Mouse (Mus musculus) testis, postnatal 14 days (tissue): Measurements from ENCODE around the gene Panx1.
A peak's percentile ranks its signal among the peaks of the same experiment; 100 is the strongest.

Experiments used
- DNase-seq: peaks from one replicate; pipeline ENCODE4 v3.0.0; 2021; ENCODE audit warnings: low spot score

Gene Panx1

DNA sequence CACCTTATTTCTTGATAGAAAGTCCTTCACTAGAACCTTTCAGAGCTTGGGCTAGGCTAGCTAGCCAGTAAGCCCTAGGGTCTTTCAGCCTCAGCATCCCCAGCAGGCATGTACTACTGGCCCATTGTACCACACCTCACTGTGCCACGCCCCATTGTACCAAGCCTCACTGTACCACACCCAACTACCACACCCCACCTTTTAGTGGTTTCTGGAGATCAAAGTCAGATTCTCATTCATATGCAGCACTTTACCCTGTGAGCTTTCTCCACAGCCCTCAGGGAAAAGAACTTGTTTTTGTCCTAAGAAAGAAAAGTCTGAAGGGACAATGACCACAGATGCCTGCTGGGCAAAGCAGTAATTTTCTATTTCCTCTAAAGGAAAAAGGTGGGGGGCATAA lies 22.2 kb downstream of the Panx1 start:
- no peak for DNase-seq

DNA sequence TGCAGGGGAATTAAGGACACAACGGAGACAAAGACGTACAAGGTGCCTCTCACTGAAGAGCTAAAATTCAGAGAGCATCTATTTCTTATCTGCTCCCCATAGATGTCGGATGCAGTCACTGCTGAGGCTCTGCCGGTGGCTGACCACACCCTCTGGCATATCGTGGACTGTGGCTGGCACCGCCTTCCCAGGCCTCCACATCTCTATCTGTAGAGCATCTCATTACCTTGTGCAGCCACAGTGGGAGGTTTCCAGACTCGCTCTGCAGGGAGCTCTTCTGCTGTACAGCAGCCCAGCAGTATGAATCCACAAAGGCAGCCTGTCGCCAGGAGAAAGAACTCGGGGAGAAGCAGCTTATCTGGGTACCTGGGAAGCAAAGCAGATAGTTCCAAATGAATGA lies 24.1 kb downstream of the Panx1 start:
- no peak for DNase-seq

DNA sequence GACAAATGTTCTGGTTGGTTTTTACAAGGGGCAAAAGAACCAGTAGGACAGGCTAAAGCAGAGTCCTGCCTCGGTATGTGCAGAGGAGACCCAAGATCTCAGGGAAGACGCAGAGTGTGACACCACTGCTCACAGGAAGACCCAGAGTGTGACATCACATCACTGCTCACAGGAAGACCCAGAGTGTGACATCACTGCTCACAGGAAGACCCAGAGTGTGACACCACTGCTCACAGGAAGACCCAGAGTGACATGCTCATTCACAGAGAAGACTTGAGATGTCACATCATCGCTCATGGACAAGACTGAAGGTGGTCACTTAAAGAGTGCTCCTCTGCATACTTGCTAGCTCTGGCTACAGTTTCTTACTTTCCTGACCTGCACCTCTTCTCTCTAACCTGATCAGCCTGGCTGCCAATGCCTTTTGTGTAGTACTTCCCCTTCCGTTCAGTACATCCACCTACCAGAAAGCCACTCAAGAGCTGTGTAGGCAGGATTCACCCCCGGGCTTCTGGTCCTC lies 24.7 kb downstream of the Panx1 start:
- DNase-seq: no peak

DNA sequence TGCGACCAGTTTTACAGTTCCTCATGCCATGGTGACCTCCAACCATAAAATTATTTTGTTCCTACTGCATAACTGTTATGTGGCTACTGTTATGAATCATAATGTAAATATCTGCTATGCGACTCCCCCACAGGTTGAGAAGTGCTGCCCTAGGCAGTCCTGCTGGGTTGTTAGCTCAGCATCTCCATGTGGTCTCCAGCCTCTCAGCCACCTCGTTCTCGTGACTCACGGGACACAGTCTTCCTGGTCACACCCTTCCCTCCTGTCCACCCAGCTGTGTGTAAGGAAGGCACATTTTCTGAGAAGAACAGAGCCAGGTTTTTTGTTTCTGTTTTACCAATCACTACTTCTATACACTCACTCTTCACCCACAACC lies 26.5 kb downstream of the Panx1 start:
- DNase-seq: no peak

DNA sequence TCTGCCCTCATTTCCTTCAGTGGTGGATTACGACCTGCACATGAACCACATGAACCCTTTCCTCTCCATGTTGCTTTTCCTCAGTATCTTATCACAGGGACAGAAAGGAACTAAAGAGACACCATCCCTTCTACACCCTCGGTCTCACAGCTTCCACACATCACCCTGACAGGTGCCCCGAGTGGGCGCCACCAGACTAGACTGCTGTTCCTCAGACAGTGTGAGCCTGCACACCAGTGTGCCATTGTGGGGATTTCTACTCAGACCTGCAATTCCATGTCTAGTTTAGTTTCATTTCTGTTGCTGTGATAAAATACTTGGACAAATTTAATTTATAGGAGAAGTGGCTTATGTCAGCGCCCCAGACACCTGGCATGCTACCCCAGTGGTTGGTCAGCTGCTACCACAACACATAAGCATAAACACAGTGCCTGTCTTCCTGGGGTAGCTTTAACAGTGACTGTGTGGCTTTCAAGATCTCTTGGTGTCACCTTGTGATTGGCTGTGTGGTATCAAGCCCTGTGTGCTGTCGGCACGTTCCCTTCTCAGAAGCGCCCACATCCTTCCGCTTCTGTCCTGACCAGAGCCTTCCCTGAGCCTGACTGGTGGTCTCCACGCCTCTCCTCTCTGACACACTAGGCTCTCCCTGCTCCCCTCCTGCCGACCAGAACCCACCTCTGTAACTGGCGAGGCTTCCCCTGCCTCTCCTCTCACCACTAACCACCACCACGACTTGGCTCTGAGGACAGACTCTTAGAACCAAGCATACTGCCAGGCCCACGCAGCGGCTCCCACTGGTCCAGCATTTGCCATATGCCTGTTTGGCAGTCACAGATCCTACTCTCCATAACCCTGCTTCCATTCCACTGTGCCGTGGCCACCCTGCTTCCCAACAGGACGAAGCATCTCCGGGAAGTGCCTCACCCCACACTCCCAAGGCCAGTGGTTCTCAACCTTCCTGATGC lies 27.2 kb downstream of the Panx1 start:
- no peak for DNase-seq

DNA sequence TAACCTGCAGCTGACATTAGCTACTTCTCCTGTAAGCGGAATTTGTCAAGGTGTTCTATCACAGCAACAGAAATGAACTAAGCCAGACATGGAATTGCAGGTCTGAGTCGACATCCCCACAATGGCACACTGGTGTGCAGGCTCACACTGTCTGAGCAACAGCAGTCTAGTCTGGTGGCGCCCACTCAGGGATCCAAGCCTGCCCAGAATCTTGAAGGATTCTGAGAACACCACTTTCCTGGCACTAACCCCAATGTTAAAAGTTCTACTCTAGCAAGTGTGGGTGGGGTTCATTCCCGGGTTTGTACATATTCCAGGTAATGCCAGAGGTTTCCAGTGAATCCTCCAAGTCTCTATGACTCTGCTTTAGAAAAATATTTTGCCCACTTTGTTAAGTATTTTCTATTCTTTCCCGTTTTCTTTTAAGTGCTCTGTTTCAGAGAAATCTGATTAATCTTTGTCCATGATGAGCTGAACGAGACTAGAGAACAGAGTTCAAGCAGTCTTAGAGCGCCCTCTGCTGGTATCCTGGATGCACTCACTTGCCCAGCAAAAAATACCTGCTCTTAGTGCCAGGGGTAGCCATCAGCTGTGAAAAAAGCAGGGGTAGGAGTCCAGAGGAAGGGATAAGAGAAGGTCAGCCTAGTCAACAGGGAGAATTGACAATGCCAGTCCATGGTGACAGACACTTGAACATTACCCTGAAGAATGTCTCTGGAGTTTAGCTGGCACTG lies 29.9 kb downstream of the Panx1 start:
- peak; percentile 19 for DNase-seq

DNA sequence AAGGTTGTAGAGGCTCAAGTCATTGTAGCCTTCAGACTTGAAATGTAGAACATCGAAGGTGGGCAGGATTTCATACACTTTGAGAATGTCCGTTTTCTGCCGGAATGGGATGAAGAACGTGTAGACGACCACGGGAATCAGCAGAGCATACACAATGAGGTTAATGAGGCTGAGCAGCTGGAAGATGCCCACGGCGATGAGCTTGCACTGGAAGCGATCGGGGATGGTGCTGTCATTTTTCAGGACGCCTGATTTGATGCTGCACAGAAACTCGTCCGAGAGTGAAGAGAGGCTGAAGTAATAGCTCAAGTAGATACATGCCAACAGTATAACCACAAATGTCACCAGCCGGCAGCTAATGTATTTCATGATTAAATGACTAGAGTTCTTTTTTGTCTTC lies 37.7 kb downstream of the Panx1 start:
- DNase-seq: no peak

DNA sequence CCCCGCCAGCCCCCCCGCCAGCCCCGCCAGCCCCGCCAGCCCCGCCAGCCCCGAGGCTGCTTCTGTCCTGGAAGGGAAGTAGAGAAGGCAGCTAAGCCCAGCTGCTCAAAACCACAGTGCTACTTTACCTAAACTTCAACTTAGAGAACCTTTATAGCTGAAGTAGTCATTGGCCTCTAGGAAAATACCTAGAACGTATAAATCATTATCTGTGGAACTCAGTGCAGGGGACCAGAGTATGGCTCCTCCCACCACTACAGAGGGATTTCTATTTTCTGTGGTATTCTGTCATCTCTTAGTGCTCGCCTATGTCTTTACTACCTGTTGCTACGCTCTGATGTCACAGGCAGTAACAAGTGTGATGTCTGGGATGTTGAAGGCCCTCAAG lies 41.0 kb downstream of the Panx1 start:
- no peak for DNase-seq

DNA sequence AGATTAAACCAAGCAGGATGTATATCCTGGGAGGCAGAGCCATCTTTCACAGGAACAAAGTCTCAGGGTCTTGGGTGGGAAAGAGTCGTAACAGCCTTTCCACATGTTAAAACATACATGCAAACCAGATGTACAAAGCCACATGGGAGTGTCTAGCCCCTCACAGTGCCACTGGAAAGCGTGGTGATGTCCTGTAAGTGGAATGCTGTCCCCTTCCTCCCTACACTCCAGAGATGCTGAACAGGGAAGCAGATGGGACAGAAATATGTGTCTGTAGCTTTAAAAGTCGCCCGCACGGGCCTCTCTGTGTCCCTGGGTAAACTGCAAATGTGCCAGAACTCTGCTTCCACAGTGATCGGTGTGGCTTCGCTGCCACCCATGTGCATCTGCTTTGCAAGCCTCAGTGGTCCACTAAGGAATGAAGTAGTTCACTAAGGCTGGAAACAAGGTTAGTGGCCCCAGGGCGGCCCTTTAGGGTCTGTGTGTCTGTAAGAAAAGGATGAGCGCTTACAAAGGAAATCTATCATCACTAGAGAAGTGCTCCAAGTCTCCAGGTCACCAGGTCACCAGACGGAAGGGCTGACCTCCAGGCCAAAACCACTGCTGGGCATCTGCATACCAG lies 41.5 kb downstream of the Panx1 start:
- no peak for DNase-seq

DNA sequence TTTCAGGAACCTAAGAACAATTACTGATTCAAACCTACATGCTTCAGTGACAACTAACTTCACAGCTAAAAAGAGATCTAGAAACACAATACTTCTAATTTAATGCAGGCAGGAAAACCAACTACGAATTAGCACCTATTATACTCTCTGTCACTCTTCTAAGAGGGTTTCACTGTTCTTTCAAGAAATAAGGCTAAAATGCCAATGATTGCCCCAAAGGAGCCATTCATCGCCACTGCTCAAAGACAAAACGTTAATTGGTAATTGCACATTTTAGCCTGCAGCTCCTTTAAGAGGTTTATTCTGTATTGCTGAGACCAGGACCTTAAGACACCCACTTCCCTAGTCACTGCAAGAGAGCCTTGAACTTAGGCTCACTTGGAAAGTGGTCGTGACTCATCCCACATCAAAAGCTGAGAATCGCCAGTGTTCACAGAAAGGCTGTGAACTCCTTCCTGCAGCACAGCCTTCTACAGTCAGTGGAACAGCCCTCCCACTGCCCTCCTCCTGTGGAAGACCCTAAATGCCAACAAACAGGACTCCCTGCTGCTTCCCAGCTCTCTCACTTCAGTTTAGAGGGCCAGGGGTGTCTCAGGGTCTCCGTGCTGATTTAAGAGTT lies 42.2 kb downstream of the Panx1 start:
- DNase-seq: no peak

DNA sequence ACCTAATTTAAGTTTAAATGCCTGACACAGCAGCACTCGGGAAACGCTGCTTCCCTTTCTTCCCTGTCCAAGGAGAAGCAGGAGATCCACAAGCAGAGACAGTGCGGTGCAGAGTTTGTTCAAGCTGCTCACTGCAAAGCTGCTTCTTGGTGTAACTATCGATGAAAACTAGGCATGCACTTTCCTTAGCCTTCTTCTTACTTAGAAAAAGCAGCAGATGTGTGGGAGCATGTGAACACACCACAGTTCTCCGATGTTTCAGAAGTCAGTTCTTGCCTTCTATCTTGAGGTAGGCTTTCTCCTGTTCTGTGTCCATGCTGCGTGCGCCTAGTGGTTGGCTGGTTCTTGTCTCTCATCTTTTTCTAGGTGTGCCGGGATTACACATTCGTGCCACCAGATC lies 46.5 kb downstream of the Panx1 start:
- DNase-seq: no peak

DNA sequence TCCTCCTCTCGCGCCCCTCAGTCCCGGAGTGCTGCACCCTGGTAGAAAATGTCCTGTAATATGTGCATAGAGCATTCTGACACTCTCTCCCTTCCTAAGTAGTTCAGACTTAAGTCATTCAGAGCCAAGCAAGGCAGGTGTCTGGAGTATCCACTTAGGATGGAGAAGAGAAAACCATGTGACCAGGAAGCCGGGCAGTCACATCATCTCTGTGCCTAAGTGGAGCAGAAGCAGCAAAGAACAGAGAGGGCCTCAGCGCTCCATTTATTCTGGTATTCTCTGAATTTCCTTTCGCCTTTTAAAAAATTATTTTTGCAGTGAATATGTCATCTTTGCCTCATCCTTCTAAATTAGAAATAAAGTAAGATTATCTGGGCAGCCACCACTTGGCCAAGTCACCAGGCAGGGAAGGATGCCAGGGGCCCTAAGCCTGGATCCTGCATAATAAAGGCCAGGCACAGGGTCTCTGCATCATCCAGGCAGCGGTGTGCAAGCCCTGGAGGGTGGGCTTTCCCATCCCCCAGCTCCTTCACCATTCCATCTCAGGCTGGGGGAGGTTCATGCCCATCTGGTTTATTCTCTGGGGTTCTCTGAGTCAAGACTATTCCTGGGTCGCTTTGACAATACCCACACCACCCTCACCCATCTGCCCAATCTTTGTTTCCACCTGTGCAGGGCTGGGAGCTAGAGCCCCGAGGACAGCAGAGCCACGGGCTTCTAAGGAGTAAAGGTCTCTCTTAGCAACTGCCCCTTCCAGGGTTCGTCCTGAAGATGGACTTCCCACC lies 47.8 kb downstream of the Panx1 start:
- no peak for DNase-seq

DNA sequence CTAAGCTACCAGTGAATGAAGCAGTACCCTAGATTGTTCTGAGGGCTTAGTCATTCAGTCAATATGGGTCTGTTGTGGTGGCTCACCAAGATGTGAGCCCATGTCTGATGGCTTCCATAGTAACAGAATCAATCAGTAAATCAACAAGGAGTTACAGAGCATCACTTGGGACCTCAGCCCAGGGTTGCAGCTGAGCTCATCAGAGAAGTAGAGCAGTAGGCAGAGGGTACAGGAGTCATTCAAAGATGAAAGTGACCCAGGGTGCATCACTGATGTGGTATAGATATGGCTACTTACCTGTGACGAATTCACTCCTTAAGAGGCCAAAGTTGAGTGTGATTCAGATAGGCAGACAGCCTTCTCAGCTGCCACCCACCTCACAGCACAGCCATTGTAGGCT lies 49.8 kb downstream of the Panx1 start:
- DNase-seq: no peak

DNA sequence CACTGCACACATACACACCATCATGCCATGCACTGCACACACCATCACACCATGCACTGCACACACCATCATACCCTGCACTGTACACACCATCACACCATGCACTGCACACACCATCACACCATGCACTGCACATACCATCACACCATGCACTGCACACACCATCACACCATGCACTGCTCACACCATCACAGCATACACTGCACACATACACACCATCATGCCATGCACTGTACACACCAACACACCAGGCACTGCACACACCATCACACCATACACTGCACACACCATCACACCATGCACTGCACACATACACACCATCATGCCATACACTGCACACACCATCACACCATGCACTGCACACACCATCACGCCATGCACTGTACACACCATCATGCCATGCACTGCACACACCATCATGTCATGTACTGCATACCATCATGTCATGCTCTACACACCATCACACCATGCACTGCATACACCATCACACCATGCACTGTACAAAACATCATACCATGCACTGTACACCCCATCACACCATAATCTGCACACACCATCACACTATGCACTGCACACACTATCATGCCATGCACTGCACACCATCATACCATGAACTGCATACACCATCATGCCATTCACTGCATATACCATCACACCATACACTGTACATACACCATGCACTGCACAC lies 56.5 kb downstream of the Panx1 start:
- DNase-seq: no peak

DNA sequence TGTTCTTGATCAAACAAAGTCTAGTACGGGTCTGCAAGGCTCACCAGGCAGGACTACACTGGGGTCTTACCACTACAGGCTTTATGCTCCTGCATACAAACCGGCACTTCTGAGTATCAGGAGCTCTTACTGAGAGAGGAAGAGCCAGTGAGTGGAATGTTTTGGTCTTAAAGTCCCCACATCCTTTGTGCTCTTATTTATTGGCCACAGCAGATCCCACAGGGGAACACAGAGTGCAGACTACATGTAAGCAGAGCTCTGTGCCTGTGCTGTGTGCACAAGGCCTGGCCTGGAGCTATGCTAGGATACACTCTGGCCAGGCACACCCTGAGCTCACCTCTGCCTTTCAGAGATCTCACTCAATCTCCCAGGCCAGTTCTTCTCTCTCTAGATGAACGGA lies 62.1 kb downstream of the Panx1 start:
- no peak for DNase-seq

DNA sequence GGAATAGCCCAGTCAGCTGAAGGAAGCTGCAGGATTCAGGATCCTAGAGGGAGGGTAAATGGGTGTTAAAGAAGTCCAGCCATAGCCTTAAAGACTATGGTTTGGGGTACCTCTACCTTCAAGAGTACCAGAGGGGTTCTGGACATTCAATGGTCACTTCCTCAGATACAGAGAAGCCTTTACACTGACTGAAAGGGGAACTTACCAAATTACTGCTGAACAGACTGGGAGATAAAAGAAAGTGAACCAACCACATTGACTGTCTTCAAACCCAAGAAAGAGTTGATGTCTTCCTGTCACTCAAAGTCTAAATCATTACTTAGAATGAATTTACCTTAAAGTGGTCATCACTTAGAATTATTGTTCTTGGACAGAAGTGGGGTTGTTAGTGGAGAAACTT lies 62.6 kb downstream of the Panx1 start:
- no peak for DNase-seq

DNA sequence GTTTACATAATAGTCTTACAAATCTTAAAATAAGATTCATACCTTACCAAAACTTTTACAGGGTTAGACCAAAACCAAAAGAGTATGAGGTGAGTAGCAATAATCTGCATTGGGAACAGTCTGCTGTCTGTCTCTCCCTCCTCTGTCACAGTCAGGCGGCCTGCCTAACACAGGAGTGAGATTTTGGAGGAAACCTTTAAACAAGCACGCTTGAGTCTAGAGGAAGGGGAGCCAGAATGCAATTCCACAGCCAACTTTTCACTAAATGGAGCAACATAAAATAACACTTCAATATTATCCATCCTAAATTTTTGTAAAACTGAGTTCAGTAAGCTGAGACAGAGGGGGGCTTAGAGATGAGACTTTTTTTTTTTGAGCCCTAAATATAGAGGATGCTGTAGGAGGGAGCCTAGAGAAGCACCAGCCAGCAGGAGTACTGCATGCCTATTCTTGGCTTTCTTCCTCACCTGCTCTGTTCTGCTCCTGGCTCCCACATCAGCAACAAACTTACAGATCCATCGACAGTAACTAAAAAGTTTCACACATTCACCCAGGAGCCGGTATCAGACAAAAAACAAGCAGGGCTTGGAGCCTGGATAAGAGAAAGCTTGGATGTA lies 63.6 kb downstream of the Panx1 start:
- DNase-seq: peak; percentile 13

DNA sequence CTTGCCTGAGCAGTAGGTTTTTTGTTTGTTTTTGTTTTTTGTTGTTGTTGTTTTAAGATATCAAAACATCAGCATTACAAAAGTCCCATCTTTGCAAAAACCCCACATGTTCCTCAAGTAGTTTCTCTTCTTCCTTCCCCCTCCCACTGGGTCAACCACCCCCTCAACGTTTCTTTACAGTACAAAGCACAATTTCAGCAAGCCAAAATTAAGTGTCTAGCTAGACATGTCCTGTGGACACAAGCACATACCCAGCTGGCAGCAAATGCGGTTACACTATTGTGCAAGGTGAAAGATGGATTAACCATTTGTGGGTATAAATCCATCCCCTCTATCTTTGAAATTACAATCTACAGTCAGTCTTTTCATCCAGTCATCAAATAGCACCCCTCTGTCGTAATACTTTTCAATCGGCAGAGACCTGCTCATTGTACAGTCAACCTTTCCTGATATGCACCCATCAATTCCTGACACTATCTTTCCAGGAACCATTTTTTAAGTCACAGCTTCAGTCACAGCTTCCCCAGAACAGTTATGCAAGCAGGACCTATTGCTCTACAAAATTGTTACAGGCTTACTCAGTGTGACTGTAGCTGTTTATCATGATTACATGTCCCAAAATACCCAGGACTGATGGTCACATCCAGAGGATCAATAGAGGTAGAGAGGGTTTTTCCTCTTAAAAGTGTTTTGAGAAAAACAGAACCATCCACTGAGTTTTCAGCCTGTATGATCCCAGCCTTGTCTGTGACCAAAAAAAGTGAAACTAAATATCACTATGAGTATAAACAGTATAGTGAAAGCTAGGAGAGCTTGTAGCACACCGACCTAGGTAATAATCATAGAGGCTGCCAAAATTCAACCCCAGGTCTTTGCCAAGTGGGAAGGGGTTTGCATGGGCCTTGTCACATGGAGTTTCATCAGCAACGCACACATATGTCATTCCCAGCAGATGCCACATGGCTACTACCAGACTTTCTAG lies 70.7 kb downstream of the Panx1 start:
- no peak for DNase-seq

DNA sequence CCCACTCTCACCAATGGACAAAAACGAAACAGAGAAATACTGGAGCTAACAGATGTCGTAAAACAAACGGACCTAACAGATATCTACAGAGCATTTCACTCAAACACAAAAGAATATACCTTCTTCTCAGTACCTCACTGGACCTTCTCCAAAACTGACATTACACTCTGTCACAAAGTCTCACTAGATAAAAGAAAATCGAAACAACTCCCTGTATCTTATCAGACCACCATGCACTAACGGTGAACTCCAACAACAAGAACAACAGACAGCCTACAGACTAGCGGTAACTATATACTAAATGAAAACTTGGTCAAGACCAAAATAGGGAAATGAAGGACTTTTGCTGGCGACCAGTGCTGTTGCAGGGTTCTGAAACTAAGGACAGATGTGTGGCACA lies 71.5 kb downstream of the Panx1 start:
- no peak for DNase-seq
